Mouse (Mus musculus) left cerebral cortex, postnatal 25 days (tissue): ENCODE measurements at regions not wholly inside any gene's neighbourhood (a gene's known extent, or its start where the extent isn't known, plus 50 kb on each side); places are given as distances from the start of the nearest gene placed in this dataset.
A peak's percentile ranks its signal among the peaks of the same experiment; 100 is the strongest.

Experiments used
- DNase-seq, 2 experiments: peaks; one replicate each; pipeline ENCODE4 v3.0.0; 2022; ENCODE audit warnings: low spot score in 2 of 2, mixed read lengths in 1 of 2
- intact Hi-C: fragments of 180-260 bp; cut with DNase I; formaldehyde crosslinking; loops from one replicate; pipeline ENCODE4 v1.15.1; 2025

- no peak for DNase-seq
- intact Hi-C loops, result no loop called here
These were observed 183.1 kb downstream of the Pcdh19 start for GRCm38 (mm10) chrX:133505683-133506082.

- intact Hi-C loops, result no loop called here
- no peak for DNase-seq
These were observed 226.9 kb downstream of the Pcdh19 start for GRCm38 (mm10) chrX:133461867-133462266.

GRCm38 (mm10) chrX:133447417-133447816 is 241.4 kb downstream of the Pcdh19 start:
- intact Hi-C loops, result no loop called here
- DNase-seq, result peak in 1 of 2 experiments; percentile 6

GRCm38 (mm10) chrX:133402446-133402845 is 286.3 kb downstream of the Pcdh19 start:
- peak; percentile 2 for DNase-seq
- intact Hi-C loops, result no loop called here

DNA sequence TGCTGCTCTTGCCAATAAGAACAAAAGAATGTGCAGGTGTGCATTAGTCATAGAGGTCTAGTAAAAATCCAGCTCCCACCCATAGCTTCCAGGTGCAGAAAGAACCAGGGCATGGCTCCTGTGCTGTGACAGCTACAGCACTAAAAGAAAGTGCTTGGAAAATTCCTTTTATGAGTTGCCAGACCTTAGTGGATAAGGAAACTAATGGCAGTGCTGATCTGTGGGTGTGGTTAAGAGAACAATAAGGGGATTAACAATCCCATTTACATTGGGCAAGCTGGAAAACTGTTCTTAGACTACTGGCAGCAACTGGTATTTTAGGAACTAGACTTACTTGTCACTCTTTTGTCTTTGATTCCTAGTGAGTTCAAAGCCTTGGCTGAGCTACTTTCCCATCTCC is 301.0 kb downstream of the Pcdh19 start:
- intact Hi-C loops, result no loop called here
- no peak for DNase-seq

GRCm38 (mm10) chrX:133373960-133374359 is 314.8 kb downstream of the Pcdh19 start:
- intact Hi-C loops, result no loop called here
- no peak for DNase-seq

GRCm38 (mm10) chrX:133373047-133373446 is 315.7 kb downstream of the Pcdh19 start:
- intact Hi-C loops, result no loop called here
- DNase-seq, result no peak

DNA sequence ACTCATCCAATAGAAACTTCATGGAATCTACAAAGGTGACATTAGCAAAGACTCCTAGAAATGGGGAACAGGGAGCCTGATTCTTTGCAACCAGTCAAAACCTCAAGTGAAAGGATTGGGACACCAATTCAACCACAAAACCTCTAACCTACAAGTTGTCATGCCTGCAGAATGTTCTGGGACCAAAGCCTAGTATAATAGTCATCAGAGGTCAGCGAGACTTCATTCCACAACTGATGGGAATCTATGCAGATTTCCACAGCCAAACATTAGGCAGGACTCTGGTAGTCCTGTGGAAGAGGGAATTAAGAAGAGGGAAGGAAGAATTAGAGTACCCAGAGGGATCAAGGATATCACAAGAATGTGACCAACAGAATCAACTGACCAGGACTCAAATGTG is 316.4 kb downstream of the Pcdh19 start:
- DNase-seq, result no peak
- intact Hi-C loops, result no loop called here

- intact Hi-C loops, result no loop called here
- no peak for DNase-seq
These were observed 328.0 kb downstream of the Pcdh19 start for GRCm38 (mm10) chrX:133360739-133361138.
